ENCODE assay signal across 8 mouse cellular contexts in genomic region chr1:132476928-132477691, GRCm38 (mm10). TPM values are rescaled to one million over a fixed set of nuclear protein-coding genes. Genes with fewer than 3 reads are reported as not detected.
A peak's percentile ranks its signal among the peaks of the same experiment; 100 is the strongest.
DNase-seq lines count a peak whose midpoint lies in the region; ATAC-seq lines count a peak whose summit lies in the region.

Gene Rbbp5, plus strand, starts transcription at chr1:132477365.

- peak within 1 kb of the TSS; percentile 84 for H3K4me3 ChIP-seq in forebrain, embryonic 11.5 days (ENCODE audit: low read depth, low read length)
- peak within 1 kb of the TSS; percentile 94 for H3K4me3 ChIP-seq in heart, embryonic 16.5 days (ENCODE audit: low read length)
- H3K4me3 ChIP-seq in liver, embryonic 15.5 days (replicated peaks) = peak within 1 kb of the TSS; percentile 92
- H3K4me3 ChIP-seq in neural tube, embryonic 12.5 days = peak within 1 kb of the TSS; percentile 68

- ATAC-seq in forebrain, embryonic 11.5 days (replicated peaks; ENCODE audit: low FRiP score) = peak; percentile 86
- ATAC-seq in heart, embryonic 16.5 days (replicated peaks; ENCODE audit: extremely low read depth, insufficient read depth, low FRiP score) = peak; percentile 78
- peak; percentile 92 for ATAC-seq in liver, embryonic 15.5 days (ENCODE audit: insufficient read depth)
- ATAC-seq in neural tube, embryonic 12.5 days (ENCODE audit: low FRiP score, low read depth) = peak; percentile 89

- WGBS in forebrain, embryonic 11.5 days = under 1% methylated on average over 43 of the region's 43 CpGs
- under 1% methylated on average over 43 of the region's 43 CpGs for WGBS in heart, embryonic 16.5 days
- WGBS in liver, embryonic 15.5 days (ENCODE audit: insufficient replicate concordance) = under 1% methylated on average over 43 of the region's 43 CpGs
- under 1% methylated on average over 43 of the region's 43 CpGs for WGBS in neural tube, embryonic 12.5 days

- H3K27me3 ChIP-seq in forebrain, embryonic 11.5 days (ENCODE audit: control insufficient read depth, insufficient read depth, low read length) = no peaks in the 10 kb centered on the region
- no peaks in the 10 kb centered on the region for H3K27me3 ChIP-seq in heart, embryonic 16.5 days (ENCODE audit: control insufficient read depth, insufficient read depth, low read length)
- H3K27me3 ChIP-seq in liver, embryonic 15.5 days = no peaks in the 10 kb centered on the region
- no peaks in the 10 kb centered on the region for H3K27me3 ChIP-seq in neural tube, embryonic 12.5 days (replicated peaks)

- no peaks in the 10 kb centered on the region for H3K9me3 ChIP-seq in forebrain, embryonic 11.5 days (ENCODE audit: control insufficient read depth, low read length)
- no peaks in the 10 kb centered on the region for H3K9me3 ChIP-seq in heart, embryonic 16.5 days (replicated peaks; ENCODE audit: control insufficient read depth, low read length)
- H3K9me3 ChIP-seq in liver, embryonic 15.5 days (replicated peaks) = no peaks in the 10 kb centered on the region
- no peaks in the 10 kb centered on the region for H3K9me3 ChIP-seq in neural tube, embryonic 12.5 days

- H3K4me2 ChIP-seq in forebrain, embryonic 11.5 days (ENCODE audit: low read depth, low read length, severe bottlenecking) = peak within 1 kb of the TSS; percentile 84
- peak within 1 kb of the TSS; percentile 78 for H3K4me2 ChIP-seq in heart, embryonic 16.5 days (ENCODE audit: low read depth, low read length)
- peak within 1 kb of the TSS; percentile 80 for H3K4me2 ChIP-seq in liver, embryonic 15.5 days
- peak within 1 kb of the TSS; percentile 81 for H3K4me2 ChIP-seq in neural tube, embryonic 12.5 days (replicated peaks)

- no peaks in the 10 kb centered on the region for H3K36me3 ChIP-seq in forebrain, embryonic 11.5 days (ENCODE audit: control insufficient read depth, insufficient read depth, low read length)
- H3K36me3 ChIP-seq in heart, embryonic 16.5 days (ENCODE audit: control insufficient read depth, insufficient read depth) = no peaks in the 10 kb centered on the region
- H3K36me3 ChIP-seq in liver, embryonic 15.5 days (replicated peaks) = no peaks in the 10 kb centered on the region
- H3K36me3 ChIP-seq in neural tube, embryonic 12.5 days = no peaks in the 10 kb centered on the region

- DNase-seq in CD8-positive naive resting alpha-beta T cell, adult 2 months (ENCODE audit: low read depth in 2 of 2, low spot score in 2 of 2) = peak; percentile 83 to 85
- DNase-seq in c-Kit-positive CD71-negative TER-119-negative erythroid progenitor cells, embryonic 14.5 days (ENCODE audit: low read depth) = peak; percentile 84
- peak; percentile 90 for DNase-seq in forebrain, embryonic 11.5 days (ENCODE audit: low spot score)
- peak; percentile 88 to 92 for DNase-seq in kidney, postnatal 36 days
- peak; percentile 85 for DNase-seq in telencephalon, adult 2 months (ENCODE audit: low read depth, low spot score)

- peak within 1 kb of the TSS; percentile 85 for H3K9ac ChIP-seq in forebrain, embryonic 11.5 days (ENCODE audit: low read length)
- peak within 1 kb of the TSS; percentile 91 for H3K9ac ChIP-seq in heart, embryonic 16.5 days (ENCODE audit: low read length)
- peak within 1 kb of the TSS; percentile 81 for H3K9ac ChIP-seq in liver, embryonic 15.5 days
- H3K9ac ChIP-seq in neural tube, embryonic 12.5 days = peak within 1 kb of the TSS; percentile 76

- peaks cover 2% of the 10 kb centered on the region; the same call in 1 of the 2 replicates for H3K4me1 ChIP-seq in forebrain, embryonic 11.5 days (replicated peaks; ENCODE audit: control insufficient read depth, insufficient read depth, low read length)
- H3K4me1 ChIP-seq in heart, embryonic 16.5 days (ENCODE audit: control insufficient read depth, insufficient read depth, low read length) = peaks cover 17% of the 10 kb centered on the region
- H3K4me1 ChIP-seq in liver, embryonic 15.5 days (replicated peaks) = peaks cover 39% of the 10 kb centered on the region
- H3K4me1 ChIP-seq in neural tube, embryonic 12.5 days = peaks cover 20% of the 10 kb centered on the region

- peak within 1 kb of the TSS; percentile 50; the same call in 1 of the 2 replicates for H3K27ac ChIP-seq in forebrain, embryonic 11.5 days (ENCODE audit: low read depth, low read length)
- peak within 1 kb of the TSS; percentile 69 for H3K27ac ChIP-seq in heart, embryonic 16.5 days (ENCODE audit: low read length)
- peak within 1 kb of the TSS; percentile 72 for H3K27ac ChIP-seq in liver, embryonic 15.5 days (replicated peaks)
- H3K27ac ChIP-seq in neural tube, embryonic 12.5 days = no peak within 1 kb of the TSS

RNA-seq across cellular contexts. Expression of gene Rbbp5, which starts in this region (rescaled TPM):
- 62.0 and 67.3 TPM in 2 replicates for polyA plus RNA-seq in forebrain, embryonic 11.5 days (2014; fragmentation: Nextera tagmentation; extraction: Ambion mirVana)
- polyA plus RNA-seq in heart, embryonic 16.5 days (2015; fragmentation: Nextera tagmentation; extraction: Ambion mirVana) = 31.2 and 32.2 TPM in 2 replicates
- polyA plus RNA-seq in liver, embryonic 15.5 days (2015; fragmentation: Nextera tagmentation; extraction: Ambion mirVana) = 21.5 and 24.1 TPM in 2 replicates
- 53.8 and 54.0 TPM in 2 replicates for polyA plus RNA-seq in neural tube, embryonic 12.5 days (2016; fragmentation: Nextera tagmentation; extraction: Ambion mirVana)
